Mouse (Mus musculus) olfactory bulb, adult 2 months (tissue): ENCODE measurements around the gene Lactb. TPM values are rescaled to one million over a fixed set of nuclear protein-coding genes. Genes with fewer than 3 reads are reported as not detected.

Source experiments
- H3K27ac ChIP-seq: fragments of 200-500 bp; 2 replicates; pipeline ENCODE4 v1.5.1; 2012; ENCODE audit warnings: low read depth, low read length; ENCODE audit not compliant: insufficient read depth
- H3K4me1 ChIP-seq: fragments of 200-500 bp; 2 replicates; pipeline ENCODE4 v1.6.1; 2012; ENCODE audit warnings: low read length; ENCODE audit not compliant: control insufficient read depth, insufficient read depth
- H3K4me3 ChIP-seq: fragments of 200-500 bp; 2 replicates; pipeline ENCODE4 v1.5.1; 2012; ENCODE audit warnings: mild to moderate bottlenecking, low read depth, low read length, moderate library complexity; ENCODE audit not compliant: insufficient read depth
- CTCF ChIP-seq: fragments of 200-500 bp; IDR thresholded peaks from 2 replicates; pipeline ENCODE4 v1.5.1; 2012; ENCODE audit warnings: low read depth, mild to moderate bottlenecking, low read length, moderate library complexity; ENCODE audit not compliant: insufficient read depth
- POLR2A ChIP-seq: fragments of 200-500 bp; IDR thresholded peaks from 2 replicates; pipeline ENCODE4 v1.6.1; 2012; ENCODE audit warnings: mild to moderate bottlenecking, low read depth, low read length, moderate library complexity; ENCODE audit not compliant: insufficient read depth
- WGBS: fragments of 180-500 bp; shearing (Covaris S2); methylation state at CpG from one replicate; pipeline ENCODE4 v1.1.7; 2018; 5-methylcytosine and 5-hydroxymethylcytosine counted together
- polyA plus RNA-seq: library from polyadenylated mRNA; stranded (reverse); fragments of >200 nt; gene quantifications from 2 replicates; pipeline ENCODE4 v1.2.4, GENCODE M21; 2012; ENCODE audit warnings: low replicate concordance; ENCODE audit not compliant: missing spikeins, insufficient read depth, insufficient read length

Lactb gene
- polyA plus RNA-seq, 1 experiment: not detected

GRCm38 (mm10) chr9:66988198-66988887 lies 13.1 kb upstream of the Lactb start:
- WGBS: 55% methylated on average over 11 of the region's 11 CpGs
- H3K4me1 ChIP-seq: peaks cover 18% of the 10 kb centered on the region
- TF ChIP-seq CTCF: no peak
- no peak for TF ChIP-seq POLR2A
- peak overlapping the region; percentile 14; the same call in 1 of the 2 replicates for H3K27ac ChIP-seq
- no peak overlapping the region for H3K4me3 ChIP-seq

- H3K4me1 ChIP-seq: peaks cover 16% of the 10 kb centered on the region
- TF ChIP-seq CTCF: no peak
- no peak overlapping the region for H3K27ac ChIP-seq
- no peak overlapping the region for H3K4me3 ChIP-seq
- 66% methylated on average over 7 of the region's 7 CpGs for WGBS
These were observed 10.1 kb upstream of the Lactb start for GRCm38 (mm10) chr9:66985377-66985776.

- no peak for TF ChIP-seq CTCF
- no peak for TF ChIP-seq POLR2A
- Histone ChIP-seq H3K27ac (no peak overlapping the region), H3K4me3 (no peak overlapping the region), H3K4me1 (peaks cover 3% of the 10 kb centered on the region; the same call in 1 of the 2 replicates)
- 81% methylated on average over 7 of the region's 7 CpGs for WGBS
These were observed 6.8 kb upstream of the Lactb start for GRCm38 (mm10) chr9:66982085-66982484.

- no peak overlapping the region for H3K27ac ChIP-seq
- TF ChIP-seq CTCF: no peak
- no peak overlapping the region for H3K4me3 ChIP-seq
- WGBS: 8% methylated on average over 5 of the region's 5 CpGs
- H3K4me1 ChIP-seq: peaks cover 3% of the 10 kb centered on the region; the same call in 1 of the 2 replicates
These were observed 5.2 kb upstream of the Lactb start for GRCm38 (mm10) chr9:66980458-66980857.

GRCm38 (mm10) chr9:66978468-66978867 lies 3.2 kb upstream of the Lactb start:
- WGBS: 92% methylated on average over 1 of the region's 1 CpGs
- Histone ChIP-seq H3K4me3 (no peak overlapping the region), H3K27ac (no peak overlapping the region), H3K4me1 (peaks cover 3% of the 10 kb centered on the region; the same call in 1 of the 2 replicates)
- TF ChIP-seq POLR2A: no peak
- TF ChIP-seq CTCF: no peak

- peaks cover 3% of the 10 kb centered on the region; the same call in 1 of the 2 replicates for H3K4me1 ChIP-seq
- 77% methylated on average over 1 of the region's 1 CpGs for WGBS
- no peak overlapping the region for H3K27ac ChIP-seq
- no peak for TF ChIP-seq CTCF
- TF ChIP-seq POLR2A: no peak
- H3K4me3 ChIP-seq: no peak overlapping the region
These were observed 2.7 kb upstream of the Lactb start for GRCm38 (mm10) chr9:66977982-66978381.

- Histone ChIP-seq H3K4me3 (no peak overlapping the region), H3K27ac (no peak overlapping the region), H3K4me1 (peaks cover 3% of the 10 kb centered on the region; the same call in 1 of the 2 replicates)
- WGBS: 73% methylated on average over 5 of the region's 5 CpGs
- TF ChIP-seq POLR2A (no peak), CTCF (no peak)
These were observed 1.8 kb upstream of the Lactb start for GRCm38 (mm10) chr9:66977121-66977520.

- peak overlapping the region; percentile 77 for H3K4me3 ChIP-seq
- under 1% methylated on average over 41 of the region's 41 CpGs for WGBS
- no peaks in the 10 kb centered on the region for H3K4me1 ChIP-seq
- H3K27ac ChIP-seq: peak overlapping the region; percentile 39; the same call in 1 of the 2 replicates
- TF ChIP-seq POLR2A (no peak), CTCF (no peak)
These were observed 511 bp downstream of the Lactb start for GRCm38 (mm10) chr9:66974721-66975225.

- no peaks in the 10 kb centered on the region for H3K4me1 ChIP-seq
- no peak for TF ChIP-seq CTCF
- no peak for TF ChIP-seq POLR2A
- H3K4me3 ChIP-seq: no peak overlapping the region
- 77% methylated on average over 8 of the region's 8 CpGs for WGBS
- no peak overlapping the region for H3K27ac ChIP-seq
These were observed 4.2 kb downstream of the Lactb start for GRCm38 (mm10) chr9:66971116-66971515.

- Histone ChIP-seq H3K27ac (no peak overlapping the region), H3K4me1 (no peaks in the 10 kb centered on the region), H3K4me3 (no peak overlapping the region)
- TF ChIP-seq CTCF (no peak), POLR2A (no peak)
- 88% methylated on average over 8 of the region's 8 CpGs for WGBS
These were observed 7.8 kb downstream of the Lactb start for GRCm38 (mm10) chr9:66967492-66967891.
